Mouse (Mus musculus): Measurements from ENCODE around the gene Glp1r.

- TF ChIP-seq POLR2A (IDR thresholded peaks at IDR 0.05; ENCODE audit: borderline replicate concordance, insufficient read depth, low read length) = no peak
- no peak for TF ChIP-seq CTCF (IDR thresholded peaks at IDR 0.05; ENCODE audit: borderline replicate concordance, insufficient read depth, low read depth, low read length)
Measured at GRCm38 (mm10) chr17:30954340-30954739, 52.7 kb downstream of the Glp1r start, which contains the start of gene Umodl1.

Measured in cerebellum, adult 2 months (tissue).